Mouse (Mus musculus) myocyte (in vitro differentiated cells): ENCODE data around the gene C1s1.

Experiments used
- MAX ChIP-seq: IDR thresholded peaks from one replicate; pipeline ENCODE4 v1.6.1; 2011; ENCODE audit warnings: low read depth, mild to moderate bottlenecking, control low read depth
- MYOD1 ChIP-seq, 3 experiments: IDR thresholded peaks; one replicate each; pipeline ENCODE4 v1.6.1; 2011; ENCODE audit warnings: control low read depth in 2 of 3, low read depth in 2 of 3, mild to moderate bottlenecking in 2 of 3, moderate library complexity in 1 of 3; ENCODE audit not compliant: insufficient read length in 2 of 3, control insufficient read depth in 1 of 3
- MYOG ChIP-seq, 3 experiments: IDR thresholded peaks; one replicate each; pipeline ENCODE4 v1.6.1; 2011; ENCODE audit warnings: control low read depth in 2 of 3, low read depth in 2 of 3, mild to moderate bottlenecking in 2 of 3; ENCODE audit not compliant: insufficient read length in 2 of 3, control insufficient read depth in 1 of 3, insufficient read depth in 1 of 3
- POLR2A ChIP-seq: IDR thresholded peaks from one replicate; pipeline ENCODE4 v1.6.1; 2011; ENCODE audit warnings: low read depth, mild to moderate bottlenecking, control low read depth, moderate library complexity; ENCODE audit not compliant: insufficient read length
- POLR2AphosphoS2 ChIP-seq: IDR thresholded peaks from one replicate; pipeline ENCODE4 v1.6.1; 2011; ENCODE audit warnings: low read depth, control low read depth; ENCODE audit not compliant: insufficient read length
- REST ChIP-seq: IDR thresholded peaks from one replicate; pipeline ENCODE4 v1.6.1; 2011; ENCODE audit warnings: mild to moderate bottlenecking, control low read depth, moderate library complexity; ENCODE audit not compliant: insufficient read depth, insufficient read length
- TCF12 ChIP-seq: IDR thresholded peaks from one replicate; pipeline ENCODE4 v1.6.1; 2011; ENCODE audit warnings: mild to moderate bottlenecking, control low read depth; ENCODE audit not compliant: poor library complexity, insufficient read depth, severe bottlenecking
- USF1 ChIP-seq: IDR thresholded peaks from one replicate; pipeline ENCODE4 v1.6.1; 2011; ENCODE audit warnings: low read depth, mild to moderate bottlenecking, control low read depth, moderate library complexity

GRCm38 (mm10) chr6:124585761-124586160, 43.6 kb upstream of the C1s1 start:
- TF ChIP-seq POLR2A (no peak), MYOD1 (IDR thresholded peaks at IDR 0.05; ENCODE audit: control insufficient read depth in 1 of 3, insufficient read length in 2 of 3, low read depth in 2 of 3) (no peak), MYOG (IDR thresholded peaks at IDR 0.05; ENCODE audit: control insufficient read depth in 1 of 3, insufficient read depth in 1 of 3, insufficient read length in 2 of 3, low read depth in 2 of 3) (no peak), POLR2AphosphoS2 (no peak), MAX (no peak), USF1 (no peak), REST (no peak), TCF12 (no peak)
